Mouse (Mus musculus): ENCODE data around the gene Mt2.
"Not testable (repeated sequence)": the region's sequence is repeated elsewhere in the genome, so short reads cannot be mapped to it uniquely, and the experiment has no call there.

Mt2 gene

GRCm38 (mm10) chr8:94172075-94172808 is at the start of gene Mt2:
Gene Mt2 (plus strand): TSS chr8:94172664.
- DNase-seq (ENCODE audit: low spot score in 2 of 2), result peak; percentile 66 to 72

- DNase-seq (ENCODE audit: low spot score in 2 of 2), result no peak
Observed at GRCm38 (mm10) chr8:94122711-94123468, 49.6 kb upstream of the Mt2 start.

GRCm38 (mm10) chr8:94127711-94128110 is 44.8 kb upstream of the Mt2 start:
- no peak for DNase-seq (ENCODE audit: low spot score in 2 of 2)

GRCm38 (mm10) chr8:94129133-94129789 is 43.2 kb upstream of the Mt2 start:
- no peak for DNase-seq (ENCODE audit: low spot score in 2 of 2)

- no peak for DNase-seq (ENCODE audit: low spot score in 2 of 2)
Observed at GRCm38 (mm10) chr8:94130126-94130525, 42.3 kb upstream of the Mt2 start.

GRCm38 (mm10) chr8:94132096-94132495 is 40.4 kb upstream of the Mt2 start:
- DNase-seq (ENCODE audit: low spot score in 2 of 2), result no peak

- DNase-seq (ENCODE audit: low spot score in 2 of 2), result peak in 1 of 2 experiments; percentile 8
Observed at GRCm38 (mm10) chr8:94134601-94135000, 37.9 kb upstream of the Mt2 start.

- DNase-seq (ENCODE audit: low spot score in 2 of 2), result no peak
Observed at GRCm38 (mm10) chr8:94135556-94135955, 36.9 kb upstream of the Mt2 start.

GRCm38 (mm10) chr8:94136192-94136591 is 36.3 kb upstream of the Mt2 start:
- no peak for DNase-seq (ENCODE audit: low spot score in 2 of 2)

- DNase-seq (ENCODE audit: low spot score in 2 of 2), result no peak
Observed at GRCm38 (mm10) chr8:94136933-94137332, 35.5 kb upstream of the Mt2 start, which contains the start of gene Mt4. Gene Mt4 (plus strand): TSS chr8:94137197.

- DNase-seq (ENCODE audit: low spot score in 2 of 2), result no peak
Observed at GRCm38 (mm10) chr8:94140266-94140795, 32.1 kb upstream of the Mt2 start.

- no peak for DNase-seq (ENCODE audit: low spot score in 2 of 2)
Observed at GRCm38 (mm10) chr8:94148236-94148635, 24.2 kb upstream of the Mt2 start.

GRCm38 (mm10) chr8:94150925-94151324 is 21.5 kb upstream of the Mt2 start:
- no peak for DNase-seq (ENCODE audit: low spot score in 2 of 2)

GRCm38 (mm10) chr8:94152513-94153300 is 19.8 kb upstream of the Mt2 start, which contains the start of gene Mt3:
Gene Mt3 (plus strand): TSS chr8:94152607.
- peak in 1 of 2 experiments; percentile 17 for DNase-seq (ENCODE audit: low spot score in 2 of 2)

- no peak for DNase-seq (ENCODE audit: low spot score in 2 of 2)
Observed at GRCm38 (mm10) chr8:94153451-94153850, 19.0 kb upstream of the Mt2 start.

GRCm38 (mm10) chr8:94154537-94154936 is 17.9 kb upstream of the Mt2 start:
- no peak for DNase-seq (ENCODE audit: low spot score in 2 of 2)

- DNase-seq (ENCODE audit: low spot score in 2 of 2), result no peak
Observed at GRCm38 (mm10) chr8:94156092-94156491, 16.4 kb upstream of the Mt2 start.

GRCm38 (mm10) chr8:94165772-94166171 is 6.7 kb upstream of the Mt2 start:
- DNase-seq (ENCODE audit: low spot score in 2 of 2), result not testable (repeated sequence)

GRCm38 (mm10) chr8:94167244-94167643 is 5.2 kb upstream of the Mt2 start:
- DNase-seq (ENCODE audit: low spot score in 2 of 2), result peak; percentile 63 to 86

GRCm38 (mm10) chr8:94169547-94169946 is 2.9 kb upstream of the Mt2 start:
- no peak for DNase-seq (ENCODE audit: low spot score in 2 of 2)

GRCm38 (mm10) chr8:94171321-94171755 is 1.1 kb upstream of the Mt2 start:
- DNase-seq (ENCODE audit: low spot score in 2 of 2), result peak; percentile 56 to 69

Data from heart, adult 9 months (tissue).